Mouse (Mus musculus): Measurements from ENCODE around the gene Nck2.

GRCm38 (mm10) chr1:43395040-43395439 lies 49.3 kb upstream of the Nck2 start:
- TF ChIP-seq CTCF (conservative IDR thresholded peaks at IDR 0.05; ENCODE audit: insufficient read depth, insufficient read length, low read depth, low read length) (no peak), POLR2A (IDR thresholded peaks at IDR 0.05; ENCODE audit: low read depth, low read length) (no peak)

Data from kidney, adult 2 months (tissue).